Mouse (Mus musculus) cerebellum, adult 2 months (tissue): ENCODE measurements around the gene Tmem252.

Source experiments
- CTCF ChIP-seq: fragments of 200-500 bp; IDR thresholded peaks from 2 replicates; pipeline ENCODE4 v1.5.1; 2011; ENCODE audit warnings: low read depth, mild to moderate bottlenecking, control low read depth, low read length, moderate library complexity, borderline replicate concordance; ENCODE audit not compliant: insufficient read depth
- POLR2A ChIP-seq: fragments of 200-500 bp; IDR thresholded peaks from 2 replicates; pipeline ENCODE4 v1.6.1; 2011; ENCODE audit warnings: low read length, control low read depth, borderline replicate concordance; ENCODE audit not compliant: insufficient read depth

GRCm38 (mm10) chr19:24697946-24698345, 24.1 kb downstream of the Tmem252 start:
- no peak for TF ChIP-seq CTCF
- TF ChIP-seq POLR2A: no peak
